Mouse (Mus musculus) retina, adult 2 months (tissue): Measurements from ENCODE around the gene Izumo4.
A peak's percentile ranks its signal among the peaks of the same experiment; 100 is the strongest.

Experiments
- DNase-seq: peaks from one replicate; pipeline ENCODE4 v3.0.0-alpha.2; 2012; ENCODE audit warnings: low read depth, low spot score

The Izumo4 gene

DNA sequence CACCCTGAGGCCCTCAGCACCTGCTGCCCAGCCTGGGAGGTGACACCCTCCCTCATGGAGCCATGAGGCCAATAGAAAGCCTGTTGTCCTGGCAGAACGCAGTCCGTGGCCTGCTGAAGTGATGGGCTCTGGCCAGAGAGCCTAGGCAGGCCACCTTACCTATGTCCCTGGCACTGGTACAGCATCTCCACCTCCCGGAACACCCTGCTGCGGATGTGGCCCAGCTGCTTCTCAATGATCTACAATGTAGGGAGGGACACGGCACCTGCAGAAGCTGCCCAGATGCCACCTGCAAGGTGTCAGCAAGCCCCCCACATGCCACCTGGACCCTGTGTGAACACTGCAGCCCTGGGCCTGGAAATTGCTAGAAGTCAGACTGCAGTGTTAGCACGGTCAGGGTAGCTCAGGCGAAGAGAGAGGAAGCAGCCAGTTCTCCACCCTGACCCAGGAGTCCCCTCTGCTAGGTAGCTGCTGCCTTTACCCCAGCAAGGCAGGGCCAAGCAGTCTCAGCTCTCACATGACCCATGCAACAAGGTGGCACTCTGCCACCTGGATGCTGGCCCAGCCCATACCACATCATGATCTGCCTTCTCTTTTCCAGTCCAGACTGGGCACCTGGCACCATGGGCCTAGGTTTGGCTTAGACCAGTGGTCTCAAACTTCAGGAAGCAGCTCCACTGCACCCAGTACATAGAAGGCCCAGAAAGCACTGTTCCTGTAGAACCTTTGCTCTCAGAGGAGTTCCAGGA, 32.1 kb upstream of the Izumo4 start:
- no peak for DNase-seq

DNA sequence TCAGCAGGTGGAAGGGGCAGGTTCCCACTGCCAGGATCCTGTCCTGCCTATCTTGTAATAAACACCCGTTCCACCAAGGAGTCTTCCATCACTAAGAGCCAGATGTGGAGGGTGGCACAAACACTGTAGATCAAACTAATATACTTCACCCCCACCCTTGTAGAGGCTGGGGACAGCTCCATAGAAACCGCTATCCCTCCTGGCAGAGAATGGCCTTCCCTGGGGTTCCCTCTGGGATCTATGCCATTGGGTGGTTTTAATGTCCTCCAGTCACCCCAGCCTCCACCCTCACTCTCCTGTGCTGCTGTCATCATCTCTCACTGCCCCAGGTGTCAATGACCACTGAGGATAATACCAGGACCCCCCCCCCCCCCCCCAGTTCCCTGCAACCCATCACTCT, 31.5 kb upstream of the Izumo4 start:
- DNase-seq = no peak

DNA sequence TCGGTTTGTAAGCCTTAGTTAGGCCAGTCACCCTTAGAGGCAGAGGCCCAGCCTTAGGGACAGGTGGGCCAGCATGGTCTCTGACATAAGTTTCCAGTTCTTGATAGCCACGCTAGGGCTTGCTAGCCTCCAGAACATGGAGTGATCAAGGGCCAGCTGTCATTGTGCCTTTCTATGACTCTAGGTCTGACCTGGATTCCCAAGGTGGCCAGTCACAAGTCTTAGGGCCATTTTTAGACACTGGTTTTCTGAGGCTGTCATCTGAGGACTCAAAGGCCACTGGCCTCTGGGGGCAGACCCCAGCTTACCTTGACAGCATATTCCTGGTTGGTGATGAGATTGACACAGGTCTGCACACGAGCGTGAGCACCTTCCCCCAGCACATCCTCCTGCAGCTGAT, 30.7 kb upstream of the Izumo4 start:
- no peak for DNase-seq

DNA sequence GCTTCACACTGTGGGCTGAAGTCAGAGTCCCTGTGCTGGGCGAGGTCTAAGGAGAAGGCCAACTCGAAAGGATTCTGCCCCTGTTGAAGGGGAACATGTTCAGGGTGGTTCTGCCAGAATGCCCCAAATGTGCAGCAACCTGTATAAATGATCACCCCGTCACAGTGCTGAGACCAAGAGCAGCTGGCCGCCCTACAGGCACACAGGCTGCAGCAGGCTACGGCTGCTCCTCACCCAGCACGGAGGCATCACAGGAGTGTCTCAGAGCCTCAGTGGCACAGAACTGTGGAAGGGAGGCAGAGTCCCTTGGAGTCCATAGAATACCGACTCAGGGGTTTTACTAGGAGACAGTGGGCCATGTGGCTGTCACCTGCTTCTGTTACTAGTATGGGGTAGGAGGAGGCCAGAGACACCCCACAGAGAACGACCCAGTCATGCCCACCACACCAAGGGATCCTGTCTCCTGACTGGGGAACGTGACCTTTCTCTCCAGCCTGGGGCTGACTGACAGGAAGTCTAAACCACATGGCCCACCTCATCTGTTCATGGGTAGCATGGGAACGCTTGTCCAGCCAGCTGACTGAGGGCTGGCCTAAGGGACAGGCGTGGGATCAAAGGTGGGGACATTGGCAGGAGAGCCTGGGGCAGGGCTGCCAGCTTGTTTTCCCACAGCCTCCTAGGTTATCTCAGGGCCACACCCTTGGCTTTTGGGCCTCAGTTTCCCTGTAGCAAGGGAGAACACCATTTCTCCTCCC, 29.9 kb upstream of the Izumo4 start:
- DNase-seq = no peak

DNA sequence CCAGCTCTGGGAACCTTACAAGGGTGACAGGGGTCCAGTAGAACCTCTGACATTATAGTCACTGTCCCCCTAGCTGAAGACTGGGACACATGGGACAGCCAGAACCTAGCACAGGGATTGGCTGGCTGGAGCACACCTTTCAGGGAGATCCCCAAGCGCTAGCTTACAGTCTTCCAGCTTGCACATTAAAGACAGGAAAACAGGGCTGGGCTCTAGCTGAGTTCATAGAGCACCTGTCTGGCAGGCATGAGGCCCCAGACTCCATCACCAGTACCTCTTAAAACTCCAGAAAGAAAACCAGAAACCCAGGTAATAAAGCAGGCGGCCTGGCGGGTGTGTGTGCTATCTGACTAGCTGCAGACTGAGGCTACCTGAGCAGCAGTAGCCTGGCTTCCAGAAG, 28.3 kb upstream of the Izumo4 start:
- no peak for DNase-seq

DNA sequence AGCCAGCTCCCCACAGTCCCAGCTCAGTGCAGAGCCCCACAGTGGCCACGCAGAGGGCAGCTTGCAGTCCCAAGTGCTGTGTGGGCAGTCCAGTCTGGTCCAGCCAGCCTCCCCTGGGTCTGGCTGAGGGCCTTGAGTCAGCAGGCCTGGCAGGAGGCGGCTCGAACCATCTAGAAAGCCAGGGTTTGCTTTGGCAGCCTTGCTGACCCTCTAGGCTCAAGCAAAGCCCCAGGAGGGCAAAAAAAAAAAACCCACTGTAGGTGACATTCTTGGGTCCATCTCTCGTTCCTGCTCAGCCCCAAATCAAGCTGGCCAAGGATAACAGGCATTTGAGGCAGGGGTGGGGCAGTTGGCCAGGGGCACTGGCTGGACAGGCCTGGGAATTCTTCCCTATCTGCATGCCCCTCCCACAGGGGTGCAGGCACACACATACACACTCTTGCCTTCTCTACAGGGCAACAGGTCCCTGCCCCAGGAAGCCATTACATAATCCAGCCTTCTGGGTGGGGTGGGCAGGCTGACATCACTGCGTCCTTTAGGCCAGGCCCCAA, 27.7 kb upstream of the Izumo4 start:
- no peak for DNase-seq

DNA sequence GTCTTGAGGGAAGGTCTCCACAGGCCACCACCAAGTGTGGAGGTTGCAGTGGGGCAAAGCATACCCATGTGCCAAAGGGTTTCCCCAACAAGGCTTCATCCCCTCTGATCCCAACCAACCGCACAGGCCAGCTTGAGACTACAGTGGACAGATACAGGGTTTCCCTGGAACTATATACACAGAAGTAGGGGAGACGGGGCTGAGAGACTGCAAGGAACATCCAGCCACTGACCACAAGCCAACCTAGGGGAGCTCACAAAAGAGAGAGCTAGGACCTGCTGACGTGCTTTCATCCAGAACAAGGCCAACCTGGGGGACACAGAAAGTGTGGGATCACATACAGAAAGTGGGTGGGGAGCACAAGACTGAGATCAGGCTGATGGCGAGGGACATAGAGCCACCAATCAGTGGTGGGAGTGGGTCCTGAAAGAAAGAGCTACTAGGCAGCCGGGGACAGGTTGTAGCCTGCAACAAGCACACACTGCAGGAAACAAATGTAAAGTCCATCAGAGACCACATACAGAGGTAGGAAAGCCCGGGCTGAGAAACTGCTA, 27.1 kb upstream of the Izumo4 start:
- no peak for DNase-seq

DNA sequence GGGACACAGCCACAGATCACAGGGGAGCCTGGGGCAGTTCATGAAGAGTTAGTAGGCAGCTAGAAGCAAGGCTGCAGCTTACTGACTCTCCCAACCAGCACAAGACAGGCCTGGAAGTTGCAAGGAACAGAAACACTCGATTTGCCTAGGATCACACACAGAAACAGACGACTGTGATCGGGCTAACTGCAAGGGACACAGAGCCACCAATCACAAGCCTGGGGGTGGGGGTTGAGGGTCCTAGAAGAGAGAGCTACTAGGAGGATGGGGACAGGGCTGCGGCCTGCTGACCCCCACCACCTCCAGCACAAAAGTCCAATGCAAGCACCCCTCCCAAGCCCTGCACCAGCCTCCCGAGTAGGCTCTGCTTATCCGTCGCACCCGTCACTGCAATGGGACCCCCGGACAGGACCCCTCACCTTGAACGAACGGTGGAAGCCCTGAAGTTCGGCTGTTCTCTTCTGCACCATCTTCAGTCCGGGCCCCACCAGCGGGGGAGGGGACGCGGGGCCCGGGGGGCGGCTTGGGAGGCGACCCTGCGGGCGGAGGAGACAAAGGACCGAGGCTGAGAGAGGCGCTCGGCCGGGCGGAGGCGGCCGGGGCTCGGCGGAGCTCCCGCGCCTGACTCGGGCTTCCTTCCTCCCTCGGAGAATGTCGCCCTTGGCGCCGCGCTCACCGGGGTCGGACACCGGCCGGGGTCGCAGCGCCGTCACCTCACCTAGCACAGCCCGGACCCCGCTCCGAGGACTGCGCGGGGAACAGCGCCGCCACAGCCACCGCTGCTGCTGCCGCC, 26.4 kb upstream of the Izumo4 start:
- no peak for DNase-seq

DNA sequence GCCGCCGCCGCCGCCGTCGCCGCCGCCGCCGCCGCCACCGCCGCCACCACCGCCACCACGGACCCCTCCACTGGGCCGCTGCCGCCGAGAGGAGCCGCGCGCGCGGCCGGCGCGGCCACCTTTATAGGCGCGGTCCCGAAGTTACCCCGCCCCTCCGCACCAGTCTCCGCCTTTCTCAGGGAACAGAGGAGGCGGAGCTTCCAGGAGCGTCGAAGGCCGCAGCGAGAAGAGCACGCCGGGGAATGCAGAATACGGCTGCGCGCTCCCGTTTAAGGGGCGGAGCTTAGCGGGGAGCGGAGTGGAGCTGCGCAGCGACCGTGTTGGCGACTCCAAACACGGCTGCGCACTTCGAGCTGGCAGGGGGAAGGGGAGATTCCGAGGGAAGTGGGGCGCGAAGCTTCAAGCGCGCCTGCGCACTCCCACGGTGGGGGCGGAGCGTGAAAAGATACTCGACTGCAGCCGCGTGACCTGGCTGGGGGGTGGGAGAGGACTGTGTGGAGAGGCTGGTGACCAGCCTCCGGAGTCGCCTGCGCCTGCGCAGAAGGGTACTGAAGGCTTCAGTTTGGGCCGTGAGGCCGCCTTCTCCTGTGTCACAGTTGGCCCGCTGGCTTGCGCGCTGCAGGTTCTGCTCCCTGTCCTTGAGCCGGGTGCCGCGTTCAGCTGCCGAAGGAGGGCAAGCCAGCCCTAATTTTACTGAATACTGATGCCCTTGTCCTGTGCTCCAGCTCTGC, 25.6 kb upstream of the Izumo4 start:
- peak; percentile 98 for DNase-seq

DNA sequence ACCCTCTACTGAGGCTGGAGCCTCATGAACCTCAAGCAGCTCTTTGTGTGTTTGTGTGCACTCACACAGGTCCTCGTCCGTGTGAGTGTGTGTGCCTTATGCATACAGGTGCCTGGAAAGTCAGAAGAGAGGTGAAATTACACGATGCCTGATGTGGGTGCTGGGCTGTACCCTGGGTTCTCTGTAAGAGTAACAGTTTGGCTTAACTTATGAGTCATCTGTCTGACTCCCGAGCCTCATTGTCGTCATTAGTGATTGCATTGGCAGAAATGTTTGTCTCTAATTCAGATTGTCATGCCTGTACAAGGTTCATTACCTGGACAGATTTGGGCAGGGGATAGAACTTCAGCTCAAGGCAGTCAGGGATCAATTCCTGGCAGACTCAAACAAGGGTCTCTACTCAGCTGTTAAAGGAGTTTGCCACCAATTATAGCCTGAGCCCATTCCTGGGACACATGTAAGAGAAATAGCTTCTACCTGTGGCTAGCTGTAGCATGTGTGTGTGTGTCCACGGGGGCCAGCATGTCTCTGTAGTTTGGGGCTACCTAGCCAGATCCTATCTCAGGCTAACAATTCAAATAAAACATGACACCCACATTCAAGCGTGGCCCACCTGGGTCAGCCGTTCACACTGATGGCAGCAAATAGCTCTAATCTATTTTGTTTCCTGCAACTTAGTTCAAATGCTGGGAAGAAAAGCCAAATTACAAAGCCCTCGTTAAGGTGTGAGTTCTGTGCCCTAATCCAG, 24.7 kb upstream of the Izumo4 start:
- DNase-seq = no peak

DNA sequence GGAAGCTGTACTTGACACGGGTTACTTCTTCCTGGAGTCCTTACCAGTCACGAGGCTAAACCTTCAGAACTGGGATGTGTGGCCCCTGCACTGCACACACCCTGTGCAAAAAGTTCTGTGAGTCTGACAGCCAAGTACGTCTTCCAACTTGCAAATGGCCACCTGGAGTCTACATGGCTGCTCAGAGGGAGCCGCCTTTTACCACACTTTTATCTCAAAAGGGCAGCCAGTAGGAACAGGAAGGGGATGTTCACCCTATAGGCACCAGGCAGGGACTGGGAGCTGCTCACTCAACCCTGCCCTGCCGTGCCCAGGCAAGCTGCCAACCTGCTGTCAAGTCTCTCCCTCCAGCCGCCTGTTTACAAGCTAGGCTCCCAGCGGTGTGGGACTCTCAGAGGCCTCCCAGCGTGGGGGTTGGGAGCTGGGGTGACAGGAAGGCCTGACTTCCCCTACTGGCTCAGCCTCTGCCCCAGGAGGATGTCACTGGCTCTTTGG, 24.0 kb upstream of the Izumo4 start, which contains the start of gene Mknk2:
Gene Mknk2, minus strand, starts transcription at position 171 of the 495 bp plus-strand sequence.
- DNase-seq = no peak

DNA sequence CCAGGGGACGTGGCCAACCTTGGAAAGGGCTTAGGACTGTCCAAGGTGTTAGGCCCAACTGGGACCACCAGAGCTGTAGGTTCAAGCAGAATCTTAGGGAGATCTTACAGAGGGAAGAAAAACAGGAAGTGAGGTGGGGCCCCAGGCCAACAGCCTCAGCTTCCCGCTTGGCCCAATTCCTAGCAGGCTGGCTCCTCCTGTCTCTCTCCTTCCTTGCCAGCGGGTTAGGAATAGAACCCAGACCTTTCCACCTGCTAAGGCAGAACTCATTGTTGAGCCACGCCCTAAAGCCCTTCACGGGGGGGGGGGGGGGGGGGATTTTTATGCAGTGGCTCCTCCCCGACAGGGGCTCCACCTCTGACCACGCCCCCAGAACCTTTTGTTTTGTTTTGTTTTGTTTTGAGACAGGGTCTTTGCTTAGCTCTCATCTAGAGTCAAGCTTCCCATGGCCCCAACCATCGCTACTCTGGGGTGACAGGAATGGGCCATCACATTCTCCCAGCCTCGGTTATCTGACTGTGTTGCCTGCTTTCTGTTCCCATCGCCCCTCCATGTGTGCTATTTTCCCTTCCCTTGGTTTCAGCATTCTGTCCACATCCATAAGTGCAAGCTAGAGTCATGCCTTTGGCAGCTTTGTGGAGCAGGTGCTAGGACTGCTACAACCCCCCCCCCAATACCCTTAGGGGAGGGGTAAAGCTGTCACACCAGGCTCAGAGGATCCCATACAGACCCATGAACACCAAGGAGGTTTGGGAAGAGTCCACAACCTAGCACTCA, 23.2 kb upstream of the Izumo4 start:
- DNase-seq = no peak

DNA sequence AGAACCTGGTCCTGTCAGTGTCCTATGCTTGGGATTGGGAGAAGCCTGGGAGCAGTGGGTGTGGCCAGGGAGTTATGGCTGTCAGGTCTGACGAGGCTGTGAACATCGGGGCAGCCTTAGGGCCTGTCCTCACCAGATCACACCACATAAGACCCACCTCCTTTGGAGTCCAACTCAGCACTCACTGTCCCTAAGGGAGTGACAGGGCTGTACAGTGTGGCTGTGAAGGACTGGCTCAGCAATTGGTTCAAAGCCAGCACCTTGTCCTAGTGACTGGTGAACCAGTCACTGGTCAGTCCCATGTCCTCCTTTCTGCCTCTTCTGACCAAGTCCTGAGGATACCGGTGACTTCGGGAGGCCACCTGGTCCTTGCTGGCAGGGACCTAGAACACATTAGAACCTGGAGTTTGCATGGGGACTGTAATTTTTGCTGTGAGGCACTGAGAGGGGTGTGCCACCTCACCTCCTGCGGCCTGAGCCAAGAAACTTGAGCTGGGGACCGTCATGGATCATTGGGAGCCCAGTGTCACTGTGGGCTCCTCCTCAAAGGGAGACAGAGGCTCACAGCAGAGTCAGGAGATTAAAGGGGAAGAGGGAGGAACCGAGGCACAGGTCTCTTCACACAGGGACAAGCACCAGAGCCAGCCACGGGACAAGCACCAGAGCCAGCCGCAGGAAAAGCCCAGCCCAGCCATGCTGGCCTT, 22.3 kb upstream of the Izumo4 start:
- no peak for DNase-seq

DNA sequence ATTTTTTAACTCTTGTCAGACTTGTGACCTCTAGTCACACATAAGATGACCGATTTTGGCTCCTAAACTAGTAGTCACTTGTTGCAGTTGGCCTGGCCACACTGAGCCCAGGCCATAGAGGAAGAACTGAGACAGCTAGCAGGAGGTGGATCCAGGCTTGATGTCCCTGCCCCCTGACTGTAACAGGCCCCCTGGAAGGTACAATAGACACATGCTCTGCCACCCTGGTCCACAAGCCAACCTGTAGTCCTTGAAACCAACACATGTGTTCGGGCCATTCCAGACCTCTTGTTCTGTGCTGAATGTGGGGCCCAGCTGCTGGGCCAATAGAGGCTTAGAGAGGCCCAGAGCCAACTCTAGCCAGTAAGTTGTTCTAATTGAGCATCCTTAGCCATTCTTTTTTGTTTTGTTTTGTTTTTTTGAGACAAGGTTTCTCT, 21.7 kb upstream of the Izumo4 start:
- no peak for DNase-seq

DNA sequence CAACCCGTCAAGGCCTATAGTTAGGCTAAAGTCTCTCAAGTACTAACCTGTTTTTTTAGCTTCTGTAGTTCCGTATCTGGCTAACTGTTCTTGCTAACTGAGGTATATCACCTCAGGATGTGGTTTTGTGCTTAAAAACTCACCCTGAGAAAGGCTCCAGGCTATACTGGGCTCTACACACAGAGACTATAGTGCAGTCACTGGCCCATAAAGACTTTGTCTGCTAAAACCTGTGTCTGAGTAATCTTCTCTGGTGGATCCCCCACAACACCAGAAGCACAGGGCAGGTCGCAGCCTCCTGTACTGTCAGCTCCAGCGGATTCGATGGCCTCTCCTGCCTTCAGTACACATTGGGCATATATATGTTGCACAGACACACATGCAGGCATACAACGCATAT, 20.0 kb upstream of the Izumo4 start:
- no peak for DNase-seq

DNA sequence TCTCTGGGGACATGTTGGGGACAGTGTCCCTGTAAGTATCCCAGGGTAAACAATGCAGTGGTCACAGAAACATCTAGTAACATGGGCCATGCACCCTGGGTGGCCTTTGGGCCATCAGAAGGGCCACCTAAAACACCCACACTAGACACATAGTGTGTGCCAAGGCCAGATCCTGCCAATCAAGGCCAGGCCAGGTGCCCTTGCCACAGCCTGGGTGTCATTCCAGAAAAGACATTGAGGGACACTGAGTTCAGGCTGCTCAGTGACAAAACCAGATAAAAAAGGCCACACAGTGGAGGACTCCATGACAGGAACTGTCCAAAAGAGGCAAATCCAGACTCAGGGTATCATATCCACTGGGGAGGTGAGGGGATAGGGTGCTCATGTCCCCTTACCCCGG, 18.3 kb upstream of the Izumo4 start:
- DNase-seq = no peak

DNA sequence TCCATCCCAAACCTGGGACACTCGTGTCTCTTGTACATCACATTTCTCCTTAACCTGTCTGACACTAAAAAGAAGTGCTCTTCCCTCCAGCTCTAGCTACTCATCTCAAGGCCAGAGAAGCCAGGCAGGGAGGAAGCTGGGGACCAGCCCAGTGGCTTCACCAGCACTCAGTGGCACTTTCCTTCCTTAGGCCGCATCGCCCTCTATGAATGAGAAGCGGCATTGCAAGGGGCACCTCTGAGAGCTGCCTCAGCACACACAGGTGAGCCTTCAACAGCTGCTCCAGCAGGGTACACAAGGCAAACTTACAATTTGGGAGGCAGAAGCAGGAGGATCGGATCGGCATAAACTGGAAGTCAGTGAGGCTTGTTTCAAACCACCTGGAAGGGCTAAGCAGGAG, 17.8 kb upstream of the Izumo4 start:
- DNase-seq = no peak

DNA sequence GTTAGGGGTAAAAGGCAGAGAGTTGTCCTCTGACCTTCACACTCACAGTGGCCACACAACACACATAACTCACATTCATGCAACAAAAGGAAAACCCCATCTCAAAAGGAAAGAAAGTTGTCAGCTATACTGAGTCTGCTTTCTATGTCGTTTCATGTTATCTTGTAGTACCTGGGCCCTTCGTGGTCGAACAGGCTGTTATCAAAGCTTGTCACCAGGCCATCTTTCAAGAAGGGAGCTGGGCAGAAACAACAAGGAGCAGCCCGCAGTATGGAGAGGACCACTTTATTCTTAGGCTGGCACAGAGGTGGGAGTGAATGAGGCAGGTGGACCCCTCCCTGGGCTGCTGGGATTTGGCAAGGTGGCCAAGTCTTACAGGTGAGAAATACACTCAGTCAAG, 17.0 kb upstream of the Izumo4 start:
- no peak for DNase-seq

DNA sequence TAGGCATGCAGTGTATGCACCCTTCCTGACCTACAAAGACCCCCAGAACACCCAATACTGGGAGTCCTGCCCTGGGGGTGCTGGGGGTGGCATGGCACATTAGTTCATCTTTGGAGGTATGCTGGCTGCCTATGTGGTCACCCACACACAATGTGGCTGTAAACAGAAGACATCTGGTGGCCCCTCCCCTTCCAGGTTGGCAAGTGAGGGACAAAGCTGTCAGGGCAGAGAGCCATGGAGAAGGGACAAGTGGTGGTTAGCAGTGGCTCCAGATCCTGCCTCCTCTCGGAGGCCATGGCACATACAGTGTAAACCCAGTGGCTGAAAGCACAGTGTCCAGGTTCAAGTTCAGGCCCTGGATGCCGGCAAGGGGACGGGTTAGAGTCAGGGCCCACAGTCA, 15.4 kb upstream of the Izumo4 start:
- no peak for DNase-seq
